Mouse (Mus musculus) MEL (cell line): ENCODE data around the gene Ephb2.

ENCODE experiments used
- CHD2 ChIP-seq: IDR thresholded peaks from 2 replicates; pipeline ENCODE4 v1.6.1; 2011; ENCODE audit warnings: low read length, improper control_type of control experiment
- CTCF ChIP-seq, 3 experiments: IDR thresholded peaks in 2 of 3; conservative IDR thresholded peaks in 1 of 3; 2 replicates each; pipeline ENCODE4 v1.5.1; 2011 to 2012; ENCODE audit warnings: low read length in 3 of 3, low read depth in 2 of 3, mild to moderate bottlenecking in 2 of 3, improper control_type of control experiment in 1 of 3, inconsistent platforms in 1 of 3, mixed read lengths in 1 of 3, moderate library complexity in 1 of 3; ENCODE audit not compliant: control insufficient read depth in 1 of 3, insufficient read depth in 1 of 3, poor library complexity in 1 of 3, severe bottlenecking in 1 of 3
- EP300 ChIP-seq, 2 experiments: IDR thresholded peaks; 2 replicates each; pipeline ENCODE4 v1.6.1; 2011; ENCODE audit warnings: improper control_type of control experiment in 2 of 2, low read length in 2 of 2, low read depth in 1 of 2, mild to moderate bottlenecking in 1 of 2
- GATA1 ChIP-seq: IDR thresholded peaks from 2 replicates; pipeline ENCODE4 v1.6.1; 2011; ENCODE audit warnings: low read depth, low read length, improper control_type of control experiment
- NELFE ChIP-seq: IDR thresholded peaks from 2 replicates; pipeline ENCODE4 v1.6.1; 2011; ENCODE audit warnings: low read depth, low read length, improper control_type of control experiment
- POLR2A ChIP-seq, 2 experiments: IDR thresholded peaks; 2 replicates each; pipeline ENCODE4 v1.6.1; 2011 to 2012; ENCODE audit warnings: low read length in 2 of 2, mild to moderate bottlenecking in 2 of 2, control low read depth in 1 of 2, improper control_type of control experiment in 1 of 2, low read depth in 1 of 2, moderate library complexity in 1 of 2; ENCODE audit not compliant: control insufficient read depth in 1 of 2, insufficient read depth in 1 of 2, poor library complexity in 1 of 2
- RCOR1 ChIP-seq: IDR thresholded peaks from 2 replicates; pipeline ENCODE4 v1.6.1; 2012; ENCODE audit warnings: low read depth, mild to moderate bottlenecking, inconsistent platforms, low read length, improper control_type of control experiment
- SIN3A ChIP-seq: IDR thresholded peaks from 2 replicates; pipeline ENCODE4 v1.6.1; 2012; ENCODE audit warnings: low read length, improper control_type of control experiment, inconsistent platforms
- TAL1 ChIP-seq: IDR thresholded peaks from 2 replicates; pipeline ENCODE4 v1.6.1; 2012; ENCODE audit warnings: mild to moderate bottlenecking, inconsistent platforms, low read length, moderate library complexity, mixed read lengths
- UBTF ChIP-seq: IDR thresholded peaks from 2 replicates; pipeline ENCODE4 v1.6.1; 2012; ENCODE audit warnings: low read depth, mild to moderate bottlenecking, inconsistent platforms, low read length, improper control_type of control experiment, moderate library complexity, borderline replicate concordance; ENCODE audit not compliant: insufficient read depth
- USF2 ChIP-seq, 2 experiments: IDR thresholded peaks; 2 replicates each; pipeline ENCODE4 v1.6.1; 2011 to 2012; ENCODE audit warnings: improper control_type of control experiment in 2 of 2, low read length in 2 of 2, borderline replicate concordance in 1 of 2, inconsistent platforms in 1 of 2, low read depth in 1 of 2, mild to moderate bottlenecking in 1 of 2; ENCODE audit not compliant: insufficient read depth in 1 of 2
- ZKSCAN1 ChIP-seq: IDR thresholded peaks from 2 replicates; pipeline ENCODE4 v1.6.1; 2012; ENCODE audit warnings: low read depth, mild to moderate bottlenecking, inconsistent platforms, low read length, improper control_type of control experiment, moderate library complexity
- ZNF384 ChIP-seq: IDR thresholded peaks from 2 replicates; pipeline ENCODE4 v1.6.1; 2012; ENCODE audit warnings: low read depth, mild to moderate bottlenecking, inconsistent platforms, low read length, improper control_type of control experiment

- TF ChIP-seq EP300 (IDR thresholded peaks at IDR 0.05; ENCODE audit: low read depth in 1 of 2, low read length in 2 of 2): no peak
- TF ChIP-seq ZKSCAN1: no peak
- TF ChIP-seq ZNF384: no peak
- no peak for TF ChIP-seq NELFE
- no peak for TF ChIP-seq USF2 (IDR thresholded peaks at IDR 0.05; ENCODE audit: borderline replicate concordance in 1 of 2, insufficient read depth in 1 of 2, low read depth in 1 of 2, low read length in 2 of 2)
- TF ChIP-seq CTCF (IDR thresholded peaks at IDR 0.05 in 2 of 3, conservative IDR thresholded peaks at IDR 0.05 in 1 of 3; ENCODE audit: control insufficient read depth in 1 of 3, insufficient read depth in 1 of 3, low read depth in 2 of 3, low read length in 3 of 3, poor library complexity in 1 of 3, severe bottlenecking in 1 of 3): no peak
- TF ChIP-seq GATA1: no peak
- TF ChIP-seq POLR2A (IDR thresholded peaks at IDR 0.05; ENCODE audit: control insufficient read depth in 1 of 2, insufficient read depth in 1 of 2, low read depth in 1 of 2, low read length in 2 of 2, poor library complexity in 1 of 2): no peak
- no peak for TF ChIP-seq SIN3A
- TF ChIP-seq UBTF: no peak
- no peak for TF ChIP-seq CHD2
- no peak for TF ChIP-seq RCOR1
- no peak for TF ChIP-seq TAL1
Measured at GRCm38 (mm10) chr4:136729574-136729973, 106.2 kb downstream of the Ephb2 start.
